Mouse (Mus musculus) olfactory bulb, adult 2 months (tissue): ENCODE data around the gene Mapkapk3. TPM values are rescaled to one million over a fixed set of nuclear protein-coding genes. Genes with fewer than 3 reads are reported as not detected.

ENCODE experiments used
- H3K27ac ChIP-seq: fragments of 200-500 bp; 2 replicates; pipeline ENCODE4 v1.5.1; 2012; ENCODE audit warnings: low read depth, low read length; ENCODE audit not compliant: insufficient read depth
- H3K4me1 ChIP-seq: fragments of 200-500 bp; 2 replicates; pipeline ENCODE4 v1.6.1; 2012; ENCODE audit warnings: low read length; ENCODE audit not compliant: control insufficient read depth, insufficient read depth
- H3K4me3 ChIP-seq: fragments of 200-500 bp; 2 replicates; pipeline ENCODE4 v1.5.1; 2012; ENCODE audit warnings: mild to moderate bottlenecking, low read depth, low read length, moderate library complexity; ENCODE audit not compliant: insufficient read depth
- CTCF ChIP-seq: fragments of 200-500 bp; IDR thresholded peaks from 2 replicates; pipeline ENCODE4 v1.5.1; 2012; ENCODE audit warnings: low read depth, mild to moderate bottlenecking, low read length, moderate library complexity; ENCODE audit not compliant: insufficient read depth
- POLR2A ChIP-seq: fragments of 200-500 bp; IDR thresholded peaks from 2 replicates; pipeline ENCODE4 v1.6.1; 2012; ENCODE audit warnings: mild to moderate bottlenecking, low read depth, low read length, moderate library complexity; ENCODE audit not compliant: insufficient read depth
- WGBS: fragments of 180-500 bp; shearing (Covaris S2); methylation state at CpG from one replicate; pipeline ENCODE4 v1.1.7; 2018; 5-methylcytosine and 5-hydroxymethylcytosine counted together
- polyA plus RNA-seq: library from polyadenylated mRNA; stranded (reverse); fragments of >200 nt; gene quantifications from 2 replicates; pipeline ENCODE4 v1.2.4, GENCODE M21; 2012; ENCODE audit warnings: low replicate concordance; ENCODE audit not compliant: missing spikeins, insufficient read depth, insufficient read length

The Mapkapk3 gene
- polyA plus RNA-seq, 1 experiment: not detected

GRCm38 (mm10) chr9:107224597-107224996 lies 65.1 kb downstream of the Mapkapk3 start:
- Histone ChIP-seq H3K4me3 (no peak overlapping the region), H3K4me1 (peaks cover 4% of the 10 kb centered on the region), H3K27ac (no peak overlapping the region)
- no peak for TF ChIP-seq CTCF
- TF ChIP-seq POLR2A: no peak
- 85% methylated on average over 1 of the region's 1 CpGs for WGBS

Other genes starting within 250 kb of the Mapkapk3 start
- 452 TPM in 1 of 2 replicates, not detected in the other for gene Dock3, start 58.0 kb downstream of the Mapkapk3 start, polyA plus RNA-seq
- not detected in 2 replicates for gene Cish, start 6.1 kb upstream of the Mapkapk3 start, polyA plus RNA-seq
- gene Hemk1, start 48.5 kb upstream of the Mapkapk3 start, polyA plus RNA-seq: not detected in 2 replicates
- gene 6430571L13Rik, start 50.7 kb upstream of the Mapkapk3 start, polyA plus RNA-seq: not detected in 2 replicates
- not detected in 2 replicates for gene Cacna2d2, start 109.7 kb upstream of the Mapkapk3 start, polyA plus RNA-seq
- gene Tmem115, start 244.1 kb upstream of the Mapkapk3 start, polyA plus RNA-seq: not detected in 2 replicates